Mouse (Mus musculus): Measurements from ENCODE around the gene Zfp354b.

Zfp354b gene

GRCm38 (mm10) chr11:50931451-50931866, at the start of gene Zfp354b:
Zfp354b (minus strand) TSS chr11:50931633.
- peak; percentile 52 to 72 for DNase-seq (ENCODE audit: low spot score in 2 of 2)

- DNase-seq (ENCODE audit: low spot score in 2 of 2): no peak
Observed at GRCm38 (mm10) chr11:50977216-50977615, 45.8 kb upstream of the Zfp354b start.

GRCm38 (mm10) chr11:50966230-50966629, 34.8 kb upstream of the Zfp354b start, which contains the start of gene Olfr1378:
Olfr1378 (plus strand) TSS chr11:50966530.
- DNase-seq (ENCODE audit: low spot score in 2 of 2): no peak

- no peak for DNase-seq (ENCODE audit: low spot score in 2 of 2)
Observed at GRCm38 (mm10) chr11:50964886-50965285, 33.5 kb upstream of the Zfp354b start.

- no peak for DNase-seq (ENCODE audit: low spot score in 2 of 2)
Observed at GRCm38 (mm10) chr11:50953665-50954064, 22.2 kb upstream of the Zfp354b start, which contains the start of gene Prop1. Prop1 (minus strand) TSS chr11:50953765.

- no peak for DNase-seq (ENCODE audit: low spot score in 2 of 2)
Observed at GRCm38 (mm10) chr11:50952290-50952689, 20.9 kb upstream of the Zfp354b start.

- peak in 1 of 2 experiments; percentile 49 for DNase-seq (ENCODE audit: low spot score in 2 of 2)
Observed at GRCm38 (mm10) chr11:50943506-50943905, 12.1 kb upstream of the Zfp354b start, which contains the start of gene 4933414I15Rik. 4933414I15Rik (minus strand) TSS chr11:50943765.

GRCm38 (mm10) chr11:50942386-50942785, 11.0 kb upstream of the Zfp354b start:
- no peak for DNase-seq (ENCODE audit: low spot score in 2 of 2)

- peak in 1 of 2 experiments; percentile 40 for DNase-seq (ENCODE audit: low spot score in 2 of 2)
Observed at GRCm38 (mm10) chr11:50939621-50940366, 8.4 kb upstream of the Zfp354b start.

GRCm38 (mm10) chr11:50938435-50938834, 7.0 kb upstream of the Zfp354b start:
- DNase-seq (ENCODE audit: low spot score in 2 of 2): no peak

GRCm38 (mm10) chr11:50932040-50932439, 607 bp upstream of the Zfp354b start:
- DNase-seq (ENCODE audit: low spot score in 2 of 2): no peak

GRCm38 (mm10) chr11:50931021-50931420, 412 bp downstream of the Zfp354b start:
- no peak for DNase-seq (ENCODE audit: low spot score in 2 of 2)

- DNase-seq (ENCODE audit: low spot score in 2 of 2): no peak
Observed at GRCm38 (mm10) chr11:50930469-50931014, 891 bp downstream of the Zfp354b start.

GRCm38 (mm10) chr11:50915671-50916320, 15.6 kb downstream of the Zfp354b start, which contains the start of gene Zfp2:
Zfp2 (minus strand) TSS chr11:50916165.
- DNase-seq (ENCODE audit: low spot score in 2 of 2): peak; percentile 82 to 90

- no peak for DNase-seq (ENCODE audit: low spot score in 2 of 2)
Observed at GRCm38 (mm10) chr11:50914461-50914860, 17.0 kb downstream of the Zfp354b start.

GRCm38 (mm10) chr11:50913301-50913700, 18.1 kb downstream of the Zfp354b start:
- no peak for DNase-seq (ENCODE audit: low spot score in 2 of 2)

- no peak for DNase-seq (ENCODE audit: low spot score in 2 of 2)
Observed at GRCm38 (mm10) chr11:50908136-50908535, 23.3 kb downstream of the Zfp354b start.

GRCm38 (mm10) chr11:50897359-50897758, 34.1 kb downstream of the Zfp354b start:
- DNase-seq (ENCODE audit: low spot score in 2 of 2): no peak

GRCm38 (mm10) chr11:50892441-50892840, 39.0 kb downstream of the Zfp354b start:
- DNase-seq (ENCODE audit: low spot score in 2 of 2): no peak

GRCm38 (mm10) chr11:50887390-50888128, 43.9 kb downstream of the Zfp354b start, which contains the start of gene Zfp454:
Zfp454 (minus strand) TSS chr11:50887651.
- DNase-seq (ENCODE audit: low spot score in 2 of 2): peak in 1 of 2 experiments; percentile 16

GRCm38 (mm10) chr11:50886933-50887293, 44.5 kb downstream of the Zfp354b start:
- no peak for DNase-seq (ENCODE audit: low spot score in 2 of 2)
